Mouse (Mus musculus): ENCODE measurements around the gene Agtrap.
A peak's percentile ranks its signal among the peaks of the same experiment; 100 is the strongest.

The Agtrap gene

DNA sequence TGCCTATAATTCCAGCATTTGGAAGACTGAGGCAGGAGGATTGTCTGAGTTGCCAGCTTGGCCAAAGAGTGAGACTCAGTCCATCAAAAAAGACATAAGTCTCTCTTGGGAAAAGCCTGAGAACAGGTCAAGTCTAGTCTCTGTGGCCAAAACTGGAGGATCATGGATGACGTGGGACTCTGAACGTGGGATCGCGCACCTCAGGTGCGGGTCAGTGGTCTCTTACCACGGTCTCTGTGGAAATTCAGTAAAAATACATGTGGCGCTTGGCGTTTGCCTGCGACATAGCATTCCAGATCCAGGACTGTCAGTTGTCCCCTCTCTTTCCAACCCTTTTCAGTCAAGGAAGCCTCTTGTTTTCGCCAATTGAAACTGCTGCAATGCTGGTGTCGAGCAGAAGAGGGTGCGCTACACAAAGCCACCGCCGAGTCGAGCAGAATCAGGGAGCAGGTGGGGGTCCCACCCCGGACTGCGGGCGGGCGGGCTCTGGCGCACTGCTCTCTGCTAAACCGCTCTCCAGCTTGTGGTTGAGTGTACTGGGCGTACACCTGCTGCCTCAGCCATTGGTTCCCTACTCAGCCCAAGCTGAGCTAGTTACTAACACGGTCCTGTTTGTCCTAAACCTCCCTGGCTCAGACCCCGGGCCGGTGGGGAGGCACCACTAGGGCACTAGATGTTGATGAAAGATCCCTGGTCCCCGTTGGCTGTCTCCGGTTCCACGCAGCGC is 14.1 kb upstream of the Agtrap start:
- peak; percentile 89 to 92 for DNase-seq

DNA sequence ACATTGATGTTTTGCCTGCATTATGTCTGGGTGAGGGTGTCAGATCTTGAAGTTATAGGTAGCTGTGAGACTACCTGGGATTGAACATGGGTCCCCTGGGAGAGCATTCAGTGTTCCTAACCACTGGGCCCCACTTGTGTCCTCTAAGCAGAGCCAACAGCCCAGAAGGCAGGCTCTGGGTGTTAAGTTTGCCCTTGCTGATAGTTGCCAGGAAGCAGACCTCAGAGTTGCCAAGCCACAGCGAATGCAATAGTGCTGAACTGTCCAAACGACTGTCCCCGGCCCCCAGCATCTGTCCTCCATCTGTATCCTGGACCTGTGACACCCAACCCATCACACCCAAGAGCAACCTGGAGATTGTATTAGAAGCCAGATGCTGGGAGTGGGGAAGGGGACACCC is 10.8 kb upstream of the Agtrap start:
- no peak for DNase-seq

DNA sequence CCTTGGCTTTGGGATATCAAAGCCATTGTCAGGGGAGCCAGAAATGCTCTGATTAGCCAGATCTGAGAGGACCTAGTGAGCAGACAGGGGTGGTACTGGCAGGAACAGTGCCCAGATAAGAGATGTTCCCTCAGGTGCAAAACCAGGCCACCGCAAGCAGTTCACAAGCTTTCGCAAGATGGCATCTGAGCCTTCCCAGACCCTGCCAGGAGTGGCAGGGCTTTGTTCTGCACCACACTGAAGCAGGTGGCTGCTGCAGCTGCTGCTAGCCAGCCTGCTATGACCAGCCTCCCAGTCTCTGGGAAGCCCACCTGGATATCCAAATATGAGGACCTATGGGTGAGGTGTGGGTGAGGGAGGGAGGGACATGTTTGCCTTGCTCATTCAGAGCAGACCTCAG is 10.1 kb upstream of the Agtrap start:
- DNase-seq, result peak; percentile 68 to 84

DNA sequence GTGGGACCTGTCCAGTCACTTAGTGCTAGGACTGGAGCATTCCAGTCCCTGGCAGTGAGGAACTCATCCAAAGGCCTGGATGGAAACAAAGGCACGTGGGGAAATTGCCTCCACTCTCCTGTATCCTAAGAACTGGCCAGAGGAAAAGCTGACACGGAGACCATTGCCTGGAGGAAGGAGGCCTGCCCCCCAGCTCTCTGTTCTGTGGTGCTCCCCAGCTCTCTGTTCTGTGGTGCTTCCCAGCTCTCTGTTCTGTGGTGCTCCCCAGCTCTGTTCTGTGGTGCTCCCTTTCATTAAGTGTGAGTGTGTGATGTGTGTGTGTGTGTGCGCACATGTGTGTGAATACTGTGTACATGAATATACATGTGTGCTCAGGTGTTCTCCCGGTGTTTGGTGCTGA is 7.2 kb upstream of the Agtrap start:
- DNase-seq, result no peak

DNA sequence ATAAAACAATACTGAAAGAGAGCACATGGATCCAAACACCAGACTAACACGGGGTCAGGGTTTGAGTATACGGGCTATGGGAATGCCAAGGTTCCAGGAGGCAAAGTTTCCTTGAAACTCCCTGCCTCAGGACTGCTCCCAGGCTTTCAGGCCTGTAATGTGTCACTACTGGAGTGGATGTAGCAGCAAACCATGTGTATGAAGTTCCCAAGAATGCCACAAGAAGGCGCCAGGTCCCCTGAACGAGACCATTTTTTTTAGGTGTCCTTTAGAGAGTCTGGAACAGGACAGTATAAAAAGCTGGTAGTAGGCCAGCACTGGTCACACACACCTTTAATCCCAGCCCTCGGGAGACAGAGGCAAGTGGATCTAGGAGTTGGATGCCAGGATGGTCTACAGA is 6.3 kb upstream of the Agtrap start:
- no peak for DNase-seq

DNA sequence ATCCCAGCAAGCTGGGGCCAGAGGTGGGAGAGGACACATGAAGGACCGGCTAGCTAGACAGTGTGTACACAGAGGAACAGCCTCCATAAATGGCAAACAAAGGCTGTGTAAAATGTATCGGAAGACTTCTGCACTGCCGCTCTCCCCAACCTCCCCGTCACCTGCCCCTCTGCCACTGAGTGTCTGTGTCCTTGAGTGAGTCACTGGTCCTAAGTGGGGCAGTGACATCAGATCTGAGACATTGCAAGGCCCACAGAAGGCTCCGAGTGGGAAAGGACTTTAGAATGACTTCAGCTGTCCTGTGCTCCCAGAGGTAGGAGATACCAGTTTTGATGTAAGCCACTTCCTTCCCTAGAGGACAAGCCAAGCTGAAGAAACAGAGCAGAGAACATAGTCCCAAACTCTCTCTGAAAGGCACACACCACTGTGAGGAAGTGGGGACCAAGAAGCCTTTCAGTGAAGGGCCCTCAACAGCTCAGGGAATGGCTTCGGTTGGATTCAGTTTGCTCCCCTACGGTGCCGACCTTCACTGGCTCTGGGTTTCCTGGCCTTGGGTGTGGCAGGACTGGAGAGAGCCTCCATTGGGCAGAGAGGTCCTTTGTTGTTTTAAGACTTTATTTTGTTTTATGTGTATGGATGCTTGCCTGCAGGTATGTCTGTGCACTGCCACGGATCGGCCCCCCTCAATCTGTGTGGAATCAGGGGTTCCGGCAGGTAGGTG is 4.9 kb upstream of the Agtrap start:
- DNase-seq, result no peak

DNA sequence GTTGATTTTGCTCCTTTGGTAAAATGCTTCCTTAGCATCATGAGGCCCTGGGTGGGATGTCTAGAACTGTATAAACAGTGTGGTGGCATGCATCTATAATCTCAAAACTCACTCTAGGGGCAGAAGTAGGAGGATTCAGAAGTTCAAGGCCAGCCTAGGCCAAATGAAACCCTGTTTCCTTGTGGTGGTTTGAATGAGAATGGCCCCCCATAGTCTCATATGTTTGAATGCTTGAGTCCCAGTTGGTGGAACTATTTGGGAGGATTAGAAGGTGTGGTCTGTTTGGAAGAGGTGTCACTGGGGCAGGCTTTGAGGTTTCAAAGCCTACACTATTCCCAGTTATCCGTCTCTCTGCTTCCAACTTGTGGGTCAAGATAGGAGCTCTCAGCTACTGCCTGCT is 3.4 kb upstream of the Agtrap start:
- DNase-seq, result no peak

DNA sequence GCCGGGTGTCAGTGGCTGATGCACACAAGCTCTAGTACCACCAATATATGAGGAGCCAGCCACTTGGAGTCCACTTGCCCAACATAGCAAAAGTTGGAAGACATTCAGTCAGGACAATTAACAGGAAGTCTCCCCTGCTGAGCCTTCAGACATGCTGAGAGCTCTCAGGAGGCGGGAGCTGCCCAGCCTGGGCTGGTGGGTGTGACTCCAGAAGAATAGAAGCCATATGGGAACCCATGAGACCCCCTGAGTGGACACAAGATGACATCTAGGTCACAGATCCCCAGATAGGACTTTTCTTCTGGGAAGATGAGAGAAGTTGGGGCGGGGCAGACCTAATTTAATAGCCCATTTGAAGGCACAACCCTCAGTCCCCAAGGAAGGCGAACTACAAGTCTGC is 1.3 kb upstream of the Agtrap start:
- no peak for DNase-seq

DNA sequence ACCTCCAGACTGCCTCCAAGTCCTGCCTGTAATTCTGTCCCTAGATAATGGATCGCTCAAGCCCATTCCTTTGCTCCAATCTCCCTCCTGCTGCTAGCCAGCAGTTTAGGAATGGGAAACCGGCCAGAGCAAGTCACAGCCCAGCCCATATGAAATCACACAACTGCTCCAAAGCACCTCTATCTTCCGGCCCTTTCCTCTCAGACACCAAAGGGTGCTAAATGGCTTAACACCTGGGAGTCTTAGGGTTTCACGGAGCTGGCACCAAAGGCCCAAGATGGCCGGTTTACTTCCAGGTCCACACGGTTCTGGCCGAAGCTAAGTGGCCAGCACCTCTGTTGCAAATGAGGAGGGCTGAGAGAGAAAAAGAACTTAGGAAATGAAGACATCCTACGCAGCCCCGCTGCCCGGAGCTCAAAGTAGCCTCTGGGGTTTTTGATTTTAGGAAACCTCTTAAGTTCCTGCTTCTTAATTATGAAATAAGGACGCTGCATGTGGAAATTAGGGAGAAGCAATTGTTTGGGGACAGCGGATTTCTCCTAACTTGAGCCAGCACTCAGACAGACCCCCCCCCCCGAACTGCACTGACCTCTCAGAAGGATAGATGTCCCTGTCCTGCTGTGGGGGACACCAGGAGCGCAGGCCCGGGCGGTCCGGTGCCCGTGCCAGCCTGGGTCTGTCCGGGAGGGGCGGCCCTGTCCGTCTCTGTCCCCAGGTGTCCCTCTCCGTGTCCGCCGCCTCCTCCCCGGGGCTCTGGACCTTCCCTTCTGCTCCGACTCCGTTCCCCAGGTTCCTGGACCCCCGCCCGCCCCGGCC is 532 bp downstream of the Agtrap start:
- peak; percentile 42 to 44 for DNase-seq

DNA sequence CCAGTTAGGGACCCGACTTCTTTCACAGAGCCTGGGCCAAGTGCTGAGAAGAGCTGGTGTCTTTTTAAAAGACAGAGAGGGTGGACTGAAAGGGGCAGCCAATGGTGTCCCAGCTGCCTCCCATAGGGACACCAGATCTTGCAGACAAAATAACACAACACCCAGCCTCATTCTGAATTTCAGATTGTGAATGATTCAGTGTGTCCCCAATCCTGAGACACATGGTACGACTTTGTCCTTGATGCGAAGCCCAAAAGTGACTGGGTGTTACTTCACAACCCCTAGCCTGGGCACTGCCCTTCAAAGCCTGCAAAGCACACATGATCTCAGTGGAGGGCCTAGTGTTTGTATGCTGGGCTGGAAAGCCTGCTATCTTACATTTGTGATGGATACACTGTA is 1.9 kb downstream of the Agtrap start:
- DNase-seq, result no peak

DNA sequence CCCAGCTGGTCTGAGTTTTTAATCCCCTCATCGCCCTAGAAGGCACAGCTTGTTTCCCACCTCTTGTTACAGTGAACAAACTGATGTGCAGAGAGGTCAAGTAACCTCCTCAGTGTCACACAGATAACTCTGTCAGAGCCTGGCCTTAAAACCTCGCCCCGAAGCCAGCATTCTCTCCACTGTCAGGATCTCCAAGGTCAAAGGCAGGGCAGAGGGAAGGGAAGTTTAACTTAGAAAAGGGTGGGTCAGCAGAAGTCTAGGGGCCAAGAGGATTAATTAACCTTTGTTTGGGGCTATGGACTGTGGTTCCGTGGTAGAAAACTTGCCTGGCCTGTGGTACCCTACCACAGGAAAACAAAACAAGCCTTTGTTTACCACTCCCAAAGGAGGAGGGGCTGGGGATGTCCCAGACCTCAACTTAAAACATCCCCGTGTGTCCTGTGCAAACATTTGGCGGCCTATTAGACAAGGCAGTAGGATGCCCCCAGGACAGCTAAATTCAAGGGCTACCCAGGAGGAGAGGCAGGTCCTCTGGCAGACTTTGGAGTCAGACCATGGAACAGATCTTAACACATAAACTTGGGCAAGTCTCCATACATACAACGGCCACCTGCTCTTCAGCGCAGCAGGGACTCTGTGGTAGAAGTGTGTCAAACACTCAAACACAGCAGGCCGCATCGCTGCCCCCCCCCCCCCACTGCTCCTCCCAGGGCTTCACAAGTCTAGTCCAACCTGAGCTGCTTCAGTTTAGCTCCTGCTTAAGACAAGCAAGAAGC is 2.5 kb downstream of the Agtrap start:
- peak; percentile 55 to 70 for DNase-seq

DNA sequence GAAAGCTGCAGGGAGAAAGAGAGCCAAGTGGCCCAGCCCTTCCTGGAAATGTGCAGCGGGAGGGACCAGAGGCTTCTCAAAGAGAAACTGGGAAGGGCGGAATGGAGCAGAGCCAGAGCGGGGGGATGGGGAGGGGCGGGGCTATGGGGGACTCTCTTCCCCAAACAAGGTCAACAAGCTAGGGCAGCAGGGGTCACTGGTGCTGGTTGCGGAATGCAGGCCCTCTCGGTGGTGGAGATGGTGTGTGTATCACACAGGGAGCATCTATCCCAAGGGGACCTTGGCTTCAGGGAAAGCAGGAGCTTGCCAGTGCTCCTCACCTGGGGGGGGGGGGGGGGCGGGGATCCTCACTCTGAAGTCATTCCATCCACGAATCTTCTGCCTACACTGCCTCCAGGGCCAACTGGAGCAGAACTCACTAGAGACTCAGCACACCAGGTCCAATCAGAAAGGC is 3.5 kb downstream of the Agtrap start:
- DNase-seq, result peak in 1 of 2 experiments; percentile 44

DNA sequence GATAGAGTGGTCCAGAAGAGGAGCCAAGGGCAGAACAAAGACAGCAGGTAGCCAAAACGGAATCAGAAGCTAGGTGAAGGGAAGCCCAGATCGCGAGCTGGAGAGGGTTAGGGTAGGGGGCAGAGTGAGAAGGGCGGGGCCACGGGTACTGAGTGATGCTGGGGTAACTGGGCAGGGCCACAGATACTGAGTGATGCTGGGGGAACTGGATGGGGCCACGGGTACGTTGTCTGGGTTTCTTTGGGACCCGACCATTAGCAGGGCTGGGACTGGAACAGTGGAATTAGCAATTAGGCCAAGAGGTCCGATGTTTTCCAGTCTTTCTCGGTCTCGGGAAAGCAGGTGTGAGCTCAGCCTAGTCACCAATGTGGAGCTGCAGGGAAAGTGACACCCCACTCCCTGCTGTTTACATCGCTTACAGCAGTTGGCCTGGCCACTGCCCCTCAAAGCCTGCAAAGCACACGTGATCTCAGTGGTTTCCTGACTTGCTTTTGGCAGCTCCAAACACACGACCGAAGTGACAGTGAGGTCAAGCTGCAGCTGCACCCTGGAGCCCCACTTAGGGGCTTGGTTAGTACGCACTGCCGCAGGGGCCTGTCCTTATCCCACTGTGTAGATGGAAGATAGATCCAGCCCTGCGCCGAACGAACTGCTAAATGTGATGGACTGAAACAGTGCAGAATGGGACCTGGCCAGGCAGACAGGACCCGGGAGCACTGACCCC is 4.5 kb downstream of the Agtrap start:
- peak; percentile 64 to 75 for DNase-seq

DNA sequence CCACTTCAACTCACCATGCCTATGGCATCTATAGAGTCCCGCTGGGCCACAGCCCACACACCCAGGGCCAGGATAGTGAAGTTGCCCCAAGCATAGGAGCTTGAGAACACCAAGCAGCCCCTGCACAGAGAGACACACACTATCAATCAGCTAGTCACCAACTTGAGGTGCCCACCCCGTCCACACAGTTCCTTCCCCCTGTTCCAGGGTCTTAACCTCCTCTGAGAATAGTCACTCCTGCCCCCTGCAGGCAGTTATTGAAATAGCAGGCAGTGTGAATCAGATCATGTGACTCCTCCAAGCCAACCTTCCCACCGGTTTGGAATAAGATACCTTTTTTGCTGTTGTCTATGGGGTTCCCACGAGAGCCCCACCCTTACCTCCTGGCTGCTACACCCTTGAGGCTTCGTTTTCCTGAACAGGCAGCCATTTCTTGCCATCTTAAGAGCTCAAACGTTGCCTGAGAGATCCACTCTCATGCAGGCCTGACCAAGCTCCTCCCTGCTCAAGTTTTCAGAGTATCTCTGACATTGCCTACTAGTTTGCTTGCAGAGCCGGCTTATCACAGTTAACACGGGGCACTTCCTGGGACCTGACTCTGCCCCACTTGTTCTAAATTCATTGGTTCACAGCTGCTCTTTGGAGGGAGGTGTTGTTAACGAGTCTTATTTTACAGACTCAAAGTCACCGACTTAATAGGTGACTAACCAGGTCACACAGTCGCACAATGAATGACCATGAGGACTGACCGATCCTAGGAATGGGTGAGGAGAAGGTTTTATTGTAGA is 5.4 kb downstream of the Agtrap start:
- peak; percentile 74 to 76 for DNase-seq

DNA sequence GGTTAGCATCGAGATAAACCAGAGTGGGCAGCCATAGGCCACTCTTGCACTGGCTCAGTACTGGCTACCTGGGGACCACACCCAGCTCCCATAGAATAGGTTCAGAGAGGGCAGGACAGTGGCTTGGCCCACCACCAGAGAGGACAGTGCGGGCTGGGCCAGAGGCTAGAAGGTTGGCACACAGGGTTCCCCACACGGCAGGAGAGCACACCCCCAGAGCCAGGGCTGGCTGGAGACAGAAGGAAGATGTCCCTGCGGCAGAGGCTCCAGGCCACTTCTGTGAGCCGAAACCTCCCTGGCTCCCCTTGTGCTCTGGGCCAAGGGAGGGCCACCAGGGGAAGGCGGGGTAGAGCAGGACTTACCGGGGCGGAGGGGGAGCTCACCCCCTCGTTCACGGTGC is 6.6 kb downstream of the Agtrap start:
- no peak for DNase-seq

DNA sequence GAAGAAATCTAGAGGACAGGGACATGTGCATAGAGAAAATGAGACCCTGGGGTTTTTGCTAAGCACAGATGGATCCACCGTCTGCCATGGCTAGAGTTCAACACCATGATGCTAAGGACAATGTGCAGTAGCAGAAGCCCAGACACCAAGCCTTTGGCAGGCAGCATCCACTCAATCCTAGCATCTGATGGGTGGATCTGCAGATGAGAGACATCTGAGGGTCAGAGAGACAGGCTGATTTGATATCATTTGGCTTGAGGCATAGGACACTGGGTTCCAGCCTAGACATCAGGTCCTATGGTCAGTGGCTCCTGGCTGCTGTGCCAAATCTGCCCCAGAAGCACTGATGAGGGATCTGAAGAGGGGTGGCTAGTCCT is 7.2 kb downstream of the Agtrap start:
- DNase-seq, result no peak

DNA sequence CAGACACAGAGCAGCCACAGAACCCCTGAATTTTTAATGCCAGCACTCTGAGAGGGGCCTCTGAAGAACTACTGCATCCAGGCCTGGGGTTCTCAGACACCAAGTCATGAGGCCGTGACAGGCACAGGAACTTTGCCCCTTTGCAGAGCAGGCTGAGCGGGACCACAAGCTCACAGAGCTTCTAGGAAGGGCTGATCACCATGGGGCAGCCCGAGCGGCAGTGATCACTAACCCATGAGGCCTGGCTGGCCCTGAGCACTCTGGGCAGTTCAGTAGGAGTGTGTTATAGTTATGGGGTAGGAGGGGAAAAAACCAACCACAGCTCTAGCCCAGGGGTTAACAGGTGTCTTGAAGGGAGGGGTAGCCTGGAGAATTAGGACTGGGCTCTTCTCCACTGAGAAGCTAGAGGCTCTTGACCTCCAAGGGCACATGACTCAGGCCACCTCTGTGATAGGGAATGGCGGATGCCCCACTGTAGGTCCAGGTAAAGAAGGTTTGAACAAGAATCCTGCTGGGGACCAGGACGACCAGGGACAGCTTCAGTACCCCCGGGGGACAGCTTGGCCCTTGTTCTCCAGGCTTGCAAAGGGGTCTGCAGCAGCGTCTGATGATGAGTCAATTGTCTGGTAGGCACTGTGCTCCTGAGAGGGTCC is 7.8 kb downstream of the Agtrap start:
- no peak for DNase-seq

DNA sequence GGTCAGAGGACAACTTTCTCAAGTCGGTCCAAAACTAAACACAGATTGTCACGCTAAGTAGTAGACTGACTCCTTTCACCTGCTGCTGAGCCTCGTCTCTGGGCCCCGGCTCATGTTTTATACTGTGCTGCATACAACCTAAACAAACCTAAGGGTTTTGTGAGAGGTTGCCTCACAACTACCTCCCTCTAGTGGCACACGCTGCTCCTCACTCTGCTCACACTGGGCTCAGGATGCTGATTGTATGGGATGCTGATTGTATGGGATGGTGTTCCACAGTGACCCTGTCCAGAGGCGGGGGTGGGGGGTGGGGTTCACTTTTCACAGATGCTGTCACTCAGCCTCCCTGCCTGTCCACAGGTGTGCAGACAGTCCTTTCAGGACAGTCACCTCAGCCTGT is 8.6 kb downstream of the Agtrap start:
- DNase-seq, result no peak

DNA sequence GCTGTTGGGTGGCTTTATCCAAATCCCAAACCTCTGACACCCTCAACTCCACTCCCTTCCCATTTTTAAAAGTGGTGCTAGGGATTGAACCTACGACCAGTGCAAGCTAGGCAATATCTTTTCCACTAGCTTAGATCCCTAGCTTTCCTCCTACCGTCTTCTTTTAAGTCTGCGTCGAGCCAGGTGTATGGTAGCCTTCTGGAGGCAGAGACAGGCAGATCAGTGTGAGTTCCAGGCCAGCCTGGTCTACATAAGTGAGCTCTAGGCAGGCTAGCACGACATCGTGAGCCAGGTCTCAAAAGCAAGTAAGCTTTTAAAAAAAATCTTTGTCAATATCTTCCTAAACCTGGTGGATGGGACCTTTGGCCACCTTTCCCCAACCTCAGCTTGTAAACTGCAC is 11.9 kb downstream of the Agtrap start:
- no peak for DNase-seq

DNA sequence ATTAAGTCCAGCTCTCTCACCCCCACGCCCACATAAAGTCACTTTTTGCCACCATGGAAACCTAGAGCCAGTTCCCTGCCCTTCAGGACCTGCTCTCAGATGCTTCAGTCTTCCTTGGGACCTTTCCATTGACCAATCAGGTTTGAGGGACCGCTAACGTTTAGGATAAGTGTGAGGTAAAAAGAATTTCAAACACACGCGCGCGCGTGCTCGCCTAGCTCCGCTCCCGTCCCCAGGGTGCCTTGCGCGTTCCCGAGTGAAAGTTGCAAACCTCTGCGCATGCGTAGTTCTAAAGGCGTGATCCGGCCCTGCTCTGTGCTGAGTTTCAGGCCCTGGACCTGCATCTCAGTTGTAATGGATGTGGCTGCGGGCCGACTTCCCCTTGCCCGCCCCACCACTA is 12.6 kb downstream of the Agtrap start:
- DNase-seq, result peak; percentile 72 to 76

All from thymus, postnatal 36 days (tissue).